Mouse (Mus musculus): Measurements from ENCODE around the gene Umad1.

GRCm38 (mm10) chr6:8485414-8486175 lies 226.5 kb downstream of the Umad1 start:
- TF ChIP-seq CTCF (IDR thresholded peaks at IDR 0.05; ENCODE audit: low read depth): no peak
- TF ChIP-seq EP300 (optimal IDR thresholded peaks at IDR 0.05): no peak
